Mouse (Mus musculus) hindbrain, embryonic 16.5 days (tissue): Measurements from ENCODE around the gene Aox2. TPM values are rescaled to one million over a fixed set of nuclear protein-coding genes. Genes with fewer than 3 reads are reported as not detected.
"Not testable (repeated sequence)": the region's sequence is repeated elsewhere in the genome, so short reads cannot be mapped to it uniquely, and the experiment has no call there.

Experiments
- ATAC-seq: fragments of 200-750 bp; cut with Nextera tagmentation; 2 replicates; pipeline ENCODE4 v1.8.0; 2017; ENCODE audit warnings: moderate TSS enrichment, moderate library complexity
- H3K27ac ChIP-seq: fragments of 300-500 bp; sonication (generic); 2 replicates; pipeline ENCODE4 v1.5.1; 2014; ENCODE audit warnings: low read depth, mild to moderate bottlenecking, control low read depth, low read length, moderate library complexity
- H3K27me3 ChIP-seq: fragments of 300-500 bp; sonication (generic); replicated peaks from 2 replicates; pipeline ENCODE4 v1.6.1; 2014; ENCODE audit warnings: low read length; ENCODE audit not compliant: control insufficient read depth, insufficient read depth
- H3K36me3 ChIP-seq: fragments of 300-500 bp; sonication (generic); 2 replicates; pipeline ENCODE4 v1.6.1; 2014; ENCODE audit warnings: mild to moderate bottlenecking, low read length, moderate library complexity, mixed read lengths; ENCODE audit not compliant: control insufficient read depth, insufficient read depth
- H3K4me1 ChIP-seq: fragments of 300-500 bp; sonication (generic); 2 replicates; pipeline ENCODE4 v1.6.1; 2014; ENCODE audit warnings: low read depth, low read length; ENCODE audit not compliant: control insufficient read depth, insufficient read depth
- H3K4me2 ChIP-seq: fragments of 300-500 bp; sonication (generic); 2 replicates; pipeline ENCODE4 v1.6.1; 2014; ENCODE audit warnings: mild to moderate bottlenecking, low read length, control low read depth, moderate library complexity
- H3K4me3 ChIP-seq: fragments of 300-500 bp; sonication (generic); 2 replicates; pipeline ENCODE4 v1.5.1; 2014; ENCODE audit warnings: mild to moderate bottlenecking, low read length, control low read depth, moderate library complexity
- H3K9ac ChIP-seq: fragments of 300-500 bp; sonication (generic); 2 replicates; pipeline ENCODE4 v1.6.1; 2014; ENCODE audit warnings: low read depth, mild to moderate bottlenecking, control low read depth, low read length, moderate library complexity
- H3K9me3 ChIP-seq: fragments of 300-500 bp; sonication (generic); 2 replicates; pipeline ENCODE4 v1.6.1; 2014; ENCODE audit warnings: mild to moderate bottlenecking, low read length, moderate library complexity; ENCODE audit not compliant: control insufficient read depth
- WGBS: fragments of 180-500 bp; shearing (Covaris S2); extraction: QIAGEN DNeasy Blood & Tissue Kit; methylation state at CpG from one replicate; pipeline ENCODE4 v1.1.7; 2014; 5-methylcytosine and 5-hydroxymethylcytosine counted together
- polyA plus RNA-seq: library from polyadenylated mRNA; unstranded; fragments of >200 nt; fragmentation: Nextera tagmentation; extraction: Ambion mirVana; gene quantifications from 2 replicates; pipeline ENCODE4 v1.2.1, GENCODE M21; 2015

Aox2 gene
- polyA plus RNA-seq, 1 experiment from 2014 or later, result 0.09 TPM

DNA sequence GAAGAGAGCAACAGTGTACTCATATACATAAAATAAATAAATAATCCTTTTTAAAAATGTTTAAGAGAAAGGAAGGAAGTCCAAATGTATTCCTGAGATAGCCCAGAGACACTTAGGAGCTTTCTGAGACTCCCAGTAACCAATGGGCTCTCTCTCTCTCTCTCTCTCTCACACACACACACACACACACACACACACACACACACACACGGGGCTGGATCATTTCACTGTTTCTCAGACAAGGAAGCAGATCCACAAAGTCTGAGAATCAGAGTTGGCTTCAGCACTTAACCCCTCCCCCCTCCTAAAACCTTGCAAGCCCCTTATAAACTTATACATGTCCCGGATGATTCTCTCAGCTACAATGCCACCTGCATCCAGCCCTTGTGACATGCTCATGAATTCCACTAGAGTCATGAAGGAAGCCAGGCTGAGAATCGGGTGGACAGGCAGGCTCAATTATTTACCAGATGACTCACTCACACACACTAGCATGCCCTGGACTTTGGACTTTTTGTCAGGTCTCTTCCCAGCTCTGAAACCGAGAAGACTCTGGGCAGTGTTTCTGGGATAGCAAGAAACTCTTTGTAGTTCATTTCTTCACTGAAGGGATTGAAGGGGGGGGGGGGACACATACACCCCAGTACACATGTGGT is 75.2 kb downstream of the Aox2 start:
- Histone ChIP-seq H3K27me3 (no peaks in the 10 kb centered on the region), H3K4me2 (no peak overlapping the region), H3K4me1 (no peaks in the 10 kb centered on the region), H3K36me3 (no peaks in the 10 kb centered on the region), H3K9me3 (no peaks in the 10 kb centered on the region), H3K27ac (no peak overlapping the region), H3K9ac (no peak overlapping the region), H3K4me3 (no peak overlapping the region)
- WGBS, result 66% methylated on average over 4 of the region's 4 CpGs
- ATAC-seq, result no peak

DNA sequence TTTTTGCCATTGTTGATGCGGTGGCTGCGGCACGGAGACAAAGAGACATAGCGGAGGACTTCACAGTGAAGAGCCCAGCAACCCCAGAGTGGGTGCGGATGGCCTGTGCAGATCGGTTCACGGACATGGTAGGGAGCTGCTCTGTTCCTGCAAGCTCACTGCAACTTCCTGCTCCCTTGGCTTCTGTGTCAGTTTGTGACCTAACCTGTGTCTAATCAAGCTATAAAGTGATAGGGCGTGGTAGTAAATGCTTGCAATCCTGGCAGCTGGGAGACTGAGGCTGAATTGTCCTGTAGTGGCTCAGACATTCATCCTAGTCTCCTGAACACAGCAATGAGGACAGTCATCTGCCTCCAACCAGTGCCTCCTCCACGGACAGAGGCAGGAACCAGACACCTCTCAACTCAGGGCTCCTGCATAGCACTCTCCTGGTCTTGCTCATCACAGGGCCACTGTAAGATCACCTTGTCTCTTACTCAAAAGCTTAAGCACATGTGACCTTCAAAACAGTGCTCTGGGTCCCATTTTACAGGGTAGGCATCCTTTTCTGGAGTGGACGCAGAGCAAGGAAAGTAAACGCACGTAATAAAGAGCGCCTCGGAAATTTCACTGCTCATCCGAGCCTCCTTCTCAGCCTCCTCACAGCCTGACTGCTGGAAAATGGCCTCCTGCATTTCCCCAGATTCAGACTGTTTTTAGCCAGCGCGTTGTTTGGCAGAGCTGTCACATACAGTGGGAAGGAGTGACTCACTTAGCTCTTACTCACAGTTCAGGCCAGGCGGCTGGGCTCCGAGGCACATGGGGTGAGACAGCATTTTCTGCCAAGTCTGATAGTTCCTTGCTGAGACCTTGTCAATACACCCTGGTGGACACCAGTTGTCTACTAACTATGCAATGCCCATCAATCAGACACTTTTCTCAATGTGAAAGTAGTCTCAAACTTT is 81.1 kb downstream of the Aox2 start:
- no peaks in the 10 kb centered on the region for H3K4me1 ChIP-seq
- H3K9ac ChIP-seq, result no peak overlapping the region
- H3K4me2 ChIP-seq, result no peak overlapping the region
- H3K9me3 ChIP-seq, result no peaks in the 10 kb centered on the region
- no peaks in the 10 kb centered on the region for H3K36me3 ChIP-seq
- H3K4me3 ChIP-seq, result no peak overlapping the region
- no peak overlapping the region for H3K27ac ChIP-seq
- no peak for ATAC-seq
- H3K27me3 ChIP-seq, result no peaks in the 10 kb centered on the region
- 77% methylated on average over 19 of the region's 19 CpGs for WGBS

DNA sequence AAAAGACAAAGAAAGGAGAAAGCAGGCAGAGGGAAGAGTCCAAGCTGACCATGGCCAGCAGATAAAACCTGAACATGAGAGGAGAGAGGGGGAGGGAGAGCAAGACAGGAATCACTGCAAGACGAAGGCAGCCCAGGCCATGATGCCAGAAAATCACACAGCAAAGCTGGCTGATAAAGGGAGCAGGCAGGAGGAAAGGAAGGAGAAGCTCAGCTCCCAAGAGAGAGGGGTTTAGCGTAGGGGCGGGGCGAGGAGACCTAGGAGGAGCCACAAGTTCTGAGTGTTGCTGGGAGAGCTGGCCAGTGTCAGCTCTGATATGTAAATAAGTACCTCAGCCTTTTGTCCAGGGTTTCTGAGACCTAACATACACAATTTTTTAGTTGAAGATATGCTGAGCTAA is 84.2 kb downstream of the Aox2 start:
- H3K9me3 ChIP-seq, result no peaks in the 10 kb centered on the region
- no peaks in the 10 kb centered on the region for H3K36me3 ChIP-seq
- no peak overlapping the region for H3K9ac ChIP-seq
- 58% methylated on average over 4 of the region's 4 CpGs for WGBS
- H3K27me3 ChIP-seq, result no peaks in the 10 kb centered on the region
- H3K4me1 ChIP-seq, result no peaks in the 10 kb centered on the region
- no peak overlapping the region for H3K27ac ChIP-seq
- H3K4me3 ChIP-seq, result no peak overlapping the region
- no peak overlapping the region for H3K4me2 ChIP-seq
- no peak for ATAC-seq

DNA sequence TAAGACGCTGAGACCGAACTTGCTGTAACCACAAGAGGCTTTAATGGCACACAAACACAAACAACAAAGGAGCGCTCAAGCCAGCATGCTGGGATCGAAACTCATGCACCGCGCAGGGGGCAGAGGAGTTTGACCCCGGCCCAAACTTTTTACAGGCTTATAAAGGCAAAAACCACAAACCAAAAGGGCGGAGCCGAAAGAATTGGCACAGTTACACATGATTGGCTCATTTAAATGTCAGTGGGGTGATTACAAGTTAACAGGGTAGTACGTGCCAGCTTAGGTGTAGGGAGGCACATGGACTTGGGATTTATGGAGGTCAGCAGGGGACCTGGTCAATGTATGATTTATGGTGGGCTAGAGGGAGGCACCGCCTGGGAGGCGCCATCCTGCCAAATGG is 86.4 kb downstream of the Aox2 start:
- Histone ChIP-seq H3K9ac (no peak overlapping the region), H3K27me3 (no peaks in the 10 kb centered on the region), H3K27ac (no peak overlapping the region), H3K4me1 (no peaks in the 10 kb centered on the region), H3K4me3 (no peak overlapping the region), H3K4me2 (no peak overlapping the region), H3K9me3 (no peaks in the 10 kb centered on the region), H3K36me3 (no peaks in the 10 kb centered on the region)
- WGBS, result 89% methylated on average over 12 of the region's 12 CpGs
- ATAC-seq, result no peak

DNA sequence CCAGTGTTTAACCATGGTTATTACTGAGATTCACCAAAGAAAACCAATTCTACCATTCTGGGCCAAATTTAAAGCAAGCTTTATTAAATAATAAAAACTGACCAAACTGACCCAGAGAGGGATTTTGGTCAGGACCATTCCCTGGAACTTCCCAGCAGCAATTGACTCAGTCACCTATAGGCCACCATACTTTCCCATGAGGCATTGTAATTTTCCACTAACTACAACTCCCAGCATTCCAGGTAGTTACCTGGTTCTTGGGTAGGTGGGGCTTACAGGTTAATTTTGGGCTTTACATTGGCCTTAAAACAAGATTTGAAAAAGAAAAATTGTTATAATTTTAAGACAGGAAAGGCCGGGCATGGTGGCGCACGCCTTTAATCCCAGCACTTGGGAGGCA is 87.7 kb downstream of the Aox2 start:
- no peak for ATAC-seq
- Histone ChIP-seq H3K36me3 (no peaks in the 10 kb centered on the region), H3K4me2 (no peak overlapping the region), H3K27ac (no peak overlapping the region), H3K4me1 (no peaks in the 10 kb centered on the region), H3K27me3 (no peaks in the 10 kb centered on the region), H3K9me3 (no peaks in the 10 kb centered on the region), H3K4me3 (no peak overlapping the region), H3K9ac (no peak overlapping the region)
- 96% methylated on average over 3 of the region's 3 CpGs for WGBS

DNA sequence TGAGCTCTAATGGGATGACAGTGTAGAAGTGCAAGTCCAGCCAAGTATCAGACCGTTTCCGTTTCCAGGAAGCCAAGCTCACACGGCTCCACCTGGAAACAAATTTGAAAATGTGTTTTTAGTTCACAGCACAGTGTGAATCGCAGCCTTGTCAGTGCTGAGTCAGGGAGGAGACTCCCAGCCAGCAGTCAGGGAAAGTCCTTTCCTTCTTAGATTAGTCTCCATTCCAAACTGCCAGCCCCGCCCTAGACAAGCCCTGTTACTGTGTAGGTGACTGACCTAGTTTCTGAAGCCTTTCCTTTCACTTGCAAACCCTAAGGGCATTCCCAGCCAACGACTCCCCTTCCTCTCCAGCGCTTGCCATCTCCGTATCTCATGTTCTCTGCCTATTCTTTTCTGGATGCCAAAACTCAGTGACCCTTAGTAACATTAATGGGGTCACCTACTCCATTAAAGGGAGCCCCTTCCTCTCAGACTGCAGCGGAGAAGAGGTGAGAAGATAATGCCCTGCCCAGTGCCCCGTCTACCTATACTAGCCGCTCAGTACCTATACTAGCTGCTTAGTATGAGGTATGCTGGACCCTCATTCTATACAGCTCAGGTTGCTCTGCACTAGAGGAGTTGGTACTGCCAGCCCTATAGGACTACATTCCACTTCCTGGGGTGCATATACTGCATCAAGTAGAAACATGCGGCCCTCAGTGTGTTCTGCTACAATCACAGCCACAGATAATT is 88.8 kb downstream of the Aox2 start:
- no peak for ATAC-seq

DNA sequence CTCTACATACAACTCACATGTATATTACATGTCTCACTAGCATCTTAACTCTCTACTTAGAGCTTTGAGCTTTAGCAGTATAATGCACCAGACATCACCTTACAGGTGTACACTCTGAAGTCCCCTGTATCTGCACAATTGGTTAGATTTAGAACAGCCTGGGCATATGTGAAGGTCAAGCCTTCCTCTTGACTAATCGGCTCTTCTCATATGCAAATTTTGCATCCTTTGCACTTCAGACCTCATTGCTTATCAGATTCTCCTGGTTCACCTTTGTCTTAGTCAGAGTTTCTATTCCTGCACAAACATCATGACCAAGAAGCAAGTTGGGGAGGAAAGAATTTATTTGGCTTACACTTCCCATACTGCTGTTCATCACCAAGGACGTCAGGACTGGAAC is 91.6 kb downstream of the Aox2 start:
- H3K27ac ChIP-seq, result no peak overlapping the region
- no peak overlapping the region for H3K9ac ChIP-seq
- no peak overlapping the region for H3K4me2 ChIP-seq
- H3K27me3 ChIP-seq, result no peaks in the 10 kb centered on the region
- ATAC-seq, result no peak
- H3K4me1 ChIP-seq, result no peaks in the 10 kb centered on the region
- H3K9me3 ChIP-seq, result no peaks in the 10 kb centered on the region
- H3K36me3 ChIP-seq, result no peaks in the 10 kb centered on the region
- 71% methylated on average over 2 of the region's 2 CpGs for WGBS
- no peak overlapping the region for H3K4me3 ChIP-seq

More for the DNA sequence above, 88.8 kb downstream of the Aox2 start:
- H3K4me3 ChIP-seq, result no peak overlapping the region
- no peaks in the 10 kb centered on the region for H3K36me3 ChIP-seq
- no peaks in the 10 kb centered on the region for H3K27me3 ChIP-seq
- 81% methylated on average over 12 of the region's 12 CpGs for WGBS
- H3K4me1 ChIP-seq, result no peaks in the 10 kb centered on the region
- no peak overlapping the region for H3K9ac ChIP-seq
- H3K4me2 ChIP-seq, result no peak overlapping the region
- no peak overlapping the region for H3K27ac ChIP-seq
- no peaks in the 10 kb centered on the region for H3K9me3 ChIP-seq

DNA sequence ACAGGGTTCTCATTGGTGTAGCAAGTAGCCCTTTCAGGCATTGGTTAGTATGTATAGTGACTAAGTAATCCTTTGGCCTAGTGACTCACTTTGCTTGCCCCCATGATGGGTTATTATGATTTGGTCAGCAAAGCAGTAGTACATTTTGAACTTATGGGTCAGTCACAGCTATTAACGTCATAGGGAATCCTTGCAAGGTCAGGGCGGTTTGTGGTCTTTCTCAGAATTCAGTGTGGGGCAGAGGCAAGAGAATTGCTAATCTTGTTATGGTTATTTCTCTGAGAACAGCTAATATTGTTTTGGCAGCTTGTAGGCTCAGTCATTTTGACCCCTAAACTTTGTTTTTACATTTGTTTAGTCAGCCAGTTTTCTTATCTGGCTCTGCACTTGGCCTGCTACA is 96.1 kb downstream of the Aox2 start:
- H3K9ac ChIP-seq, ATAC-seq, H3K27me3 ChIP-seq, H3K27ac ChIP-seq, H3K4me1 ChIP-seq, H3K4me3 ChIP-seq, H3K4me2 ChIP-seq, H3K36me3 ChIP-seq, H3K9me3 ChIP-seq: not testable (repeated sequence)
- WGBS, result 82% methylated on average over 2 of the region's 2 CpGs

DNA sequence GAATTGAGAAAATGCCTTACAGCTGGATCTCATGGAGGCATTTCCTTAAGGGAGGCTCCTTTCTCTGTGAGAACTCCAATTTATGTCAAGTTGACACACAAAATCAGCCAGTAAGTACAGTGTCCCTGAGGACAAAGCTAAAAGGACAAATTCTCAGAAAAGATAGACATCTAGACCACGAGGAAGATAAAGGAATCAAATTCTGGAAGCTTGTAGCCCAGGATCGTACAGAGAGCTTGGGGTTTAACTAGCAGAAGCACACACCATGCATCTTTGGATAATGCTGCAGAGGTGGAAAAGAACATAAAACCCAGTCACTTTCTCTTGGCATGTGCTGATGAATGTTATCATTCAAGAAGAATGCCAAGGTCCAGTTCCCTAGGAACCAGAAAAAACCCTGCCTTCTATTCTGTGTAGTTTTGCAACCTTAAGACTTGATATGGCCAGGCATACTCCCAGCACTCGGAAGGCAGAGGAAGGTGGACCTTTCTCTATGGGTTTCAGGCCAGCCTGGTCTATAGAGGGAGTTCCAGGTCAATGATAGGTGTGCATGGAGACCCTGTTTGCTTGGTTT is 97.5 kb downstream of the Aox2 start:
- H3K9ac ChIP-seq, result no peak overlapping the region
- no peak overlapping the region for H3K4me2 ChIP-seq
- no peak overlapping the region for H3K4me3 ChIP-seq
- WGBS, result 83% methylated on average over 3 of the region's 3 CpGs
- no peaks in the 10 kb centered on the region for H3K9me3 ChIP-seq
- ATAC-seq, result no peak
- H3K4me1 ChIP-seq, result no peaks in the 10 kb centered on the region
- no peak overlapping the region for H3K27ac ChIP-seq
- H3K36me3 ChIP-seq, result no peaks in the 10 kb centered on the region
- H3K27me3 ChIP-seq, result no peaks in the 10 kb centered on the region
